Mouse (Mus musculus) forebrain, postnatal 0 days (tissue): ENCODE results near the gene Rora. TPM values are rescaled to one million over a fixed set of nuclear protein-coding genes. Genes with fewer than 3 reads are reported as not detected.

ENCODE experiments used
- ATAC-seq: fragments of 200-750 bp; cut with Nextera tagmentation; 2 replicates; pipeline ENCODE4 v1.8.0; 2017; ENCODE audit warnings: mild to moderate bottlenecking, moderate library complexity
- DNase-seq: peaks from one replicate; pipeline ENCODE4 v3.0.0-alpha.2; 2015
- H3K27ac ChIP-seq: fragments of 300-500 bp; sonication (generic); 2 replicates; pipeline ENCODE4 v1.5.1; 2014; ENCODE audit warnings: low read depth, mild to moderate bottlenecking, antibody characterized with exemption, low read length, moderate library complexity, mixed read lengths
- H3K27me3 ChIP-seq: fragments of 300-500 bp; sonication (generic); 2 replicates; pipeline ENCODE4 v1.6.1; 2014; ENCODE audit warnings: mild to moderate bottlenecking, low read length, mixed read lengths; ENCODE audit not compliant: insufficient read depth
- H3K36me3 ChIP-seq: fragments of 300-500 bp; sonication (generic); 2 replicates; pipeline ENCODE4 v1.6.1; 2014; ENCODE audit warnings: mild to moderate bottlenecking, moderate library complexity; ENCODE audit not compliant: insufficient read depth
- H3K4me1 ChIP-seq: fragments of 300-500 bp; sonication (generic); 2 replicates; pipeline ENCODE4 v1.6.1; 2014; ENCODE audit warnings: antibody characterized with exemption; ENCODE audit not compliant: insufficient read depth
- H3K4me2 ChIP-seq: fragments of 300-500 bp; sonication (generic); 2 replicates; pipeline ENCODE4 v1.6.1; 2014; ENCODE audit warnings: low read depth, mild to moderate bottlenecking, moderate library complexity
- H3K4me3 ChIP-seq: fragments of 300-500 bp; sonication (generic); 2 replicates; pipeline ENCODE4 v1.5.1; 2014; ENCODE audit warnings: low read depth, low read length, mixed read lengths
- H3K9ac ChIP-seq: fragments of 300-500 bp; sonication (generic); 2 replicates; pipeline ENCODE4 v1.6.1; 2014; ENCODE audit warnings: mild to moderate bottlenecking
- H3K9me3 ChIP-seq: fragments of 300-500 bp; sonication (generic); 2 replicates; pipeline ENCODE4 v1.6.1; 2016; ENCODE audit warnings: low read length
- CTCF ChIP-seq: sonication (generic); IDR thresholded peaks from 2 replicates; pipeline ENCODE4 v1.5.1; 2016; ENCODE audit warnings: antibody characterized with exemption, control low read depth, low read depth
- WGBS: fragments of 180-500 bp; shearing (Covaris S2); extraction: QIAGEN DNeasy Blood & Tissue Kit; methylation state at CpG from one replicate; pipeline ENCODE4 v1.1.7; 2014; 5-methylcytosine and 5-hydroxymethylcytosine counted together
- polyA plus RNA-seq: library from polyadenylated mRNA; unstranded; fragments of >200 nt; fragmentation: Nextera tagmentation; extraction: Ambion mirVana; gene quantifications from 2 replicates; pipeline ENCODE4 v1.2.1, GENCODE M21; 2015
- total RNA-seq: library from RNA; depleted of rRNA; stranded (reverse); fragments of >200 nt; gene quantifications from 2 replicates; pipeline ENCODE4 v1.2.3, GENCODE M21; 2014

Rora gene
- total and polyA plus RNA-seq, 2 experiments from 2014 or later = 9.8 to 23.9 TPM

- Histone ChIP-seq H3K9me3 (no peaks in the 10 kb centered on the region), H3K27ac (no peak overlapping the region), H3K9ac (no peak overlapping the region), H3K4me1 (no peaks in the 10 kb centered on the region), H3K27me3 (no peaks in the 10 kb centered on the region), H3K4me2 (no peak overlapping the region), H3K36me3 (no peaks in the 10 kb centered on the region), H3K4me3 (no peak overlapping the region)
- TF ChIP-seq CTCF = no peak
- 55% methylated on average over 5 of the region's 5 CpGs for WGBS
- DNase-seq (no peak), ATAC-seq (no peak)
These were observed 155.9 kb downstream of the Rora start for GRCm38 (mm10) chr9:68809536-68809935.

DNA sequence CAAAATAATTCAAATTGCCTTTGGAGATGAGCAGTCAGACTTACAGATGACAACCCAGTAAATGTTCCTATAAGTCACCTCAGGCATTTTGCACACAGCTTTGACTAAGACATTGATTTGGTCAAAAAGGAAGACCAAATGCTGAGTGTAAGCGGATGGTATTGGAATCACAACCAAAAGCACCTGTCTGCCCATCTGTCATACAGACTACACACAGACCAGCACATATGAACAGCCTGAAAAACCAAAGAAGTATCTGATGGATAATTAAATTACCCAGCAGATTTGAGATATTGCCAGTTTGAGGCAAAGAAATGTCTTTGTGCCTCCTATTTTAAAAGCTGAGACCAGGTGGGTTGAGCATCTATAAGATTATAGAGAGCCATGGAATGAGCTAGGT lies 161.1 kb downstream of the Rora start:
- H3K27me3 ChIP-seq = no peaks in the 10 kb centered on the region
- 81% methylated on average over 1 of the region's 1 CpGs for WGBS
- H3K27ac ChIP-seq = no peak overlapping the region
- H3K36me3 ChIP-seq = no peaks in the 10 kb centered on the region
- H3K4me1 ChIP-seq = no peaks in the 10 kb centered on the region
- H3K4me2 ChIP-seq = no peak overlapping the region
- no peak overlapping the region for H3K4me3 ChIP-seq
- no peak for TF ChIP-seq CTCF
- H3K9ac ChIP-seq = no peak overlapping the region
- DNase-seq (peak; percentile 25), ATAC-seq (no peak)
- H3K9me3 ChIP-seq = no peaks in the 10 kb centered on the region

- ATAC-seq = no peak
- WGBS = 90% methylated on average over 9 of the region's 9 CpGs
- DNase-seq = no peak
- no peak overlapping the region for H3K4me3 ChIP-seq
- H3K9ac ChIP-seq = no peak overlapping the region
- H3K4me1 ChIP-seq = no peaks in the 10 kb centered on the region
- H3K27ac ChIP-seq = no peak overlapping the region
- no peaks in the 10 kb centered on the region for H3K36me3 ChIP-seq
- no peaks in the 10 kb centered on the region for H3K9me3 ChIP-seq
- no peak for TF ChIP-seq CTCF
- H3K4me2 ChIP-seq = no peak overlapping the region
- no peaks in the 10 kb centered on the region for H3K27me3 ChIP-seq
These were observed 162.3 kb downstream of the Rora start for GRCm38 (mm10) chr9:68815877-68816276.

- TF ChIP-seq CTCF = no peak
- no peaks in the 10 kb centered on the region for H3K4me1 ChIP-seq
- DNase-seq (no peak), ATAC-seq (no peak)
- H3K27me3 ChIP-seq = no peaks in the 10 kb centered on the region
- no peak overlapping the region for H3K27ac ChIP-seq
- H3K9ac ChIP-seq = no peak overlapping the region
- H3K4me3 ChIP-seq = no peak overlapping the region
- H3K36me3 ChIP-seq = no peaks in the 10 kb centered on the region
- WGBS = 77% methylated on average over 4 of the region's 4 CpGs
- H3K9me3 ChIP-seq = no peaks in the 10 kb centered on the region
- H3K4me2 ChIP-seq = no peak overlapping the region
These were observed 166.4 kb downstream of the Rora start for GRCm38 (mm10) chr9:68820036-68820435.

GRCm38 (mm10) chr9:68820478-68820877 lies 166.9 kb downstream of the Rora start:
- no peak for TF ChIP-seq CTCF
- Histone ChIP-seq H3K4me2 (no peak overlapping the region), H3K9ac (no peak overlapping the region), H3K4me1 (no peaks in the 10 kb centered on the region), H3K27me3 (no peaks in the 10 kb centered on the region), H3K9me3 (no peaks in the 10 kb centered on the region), H3K4me3 (no peak overlapping the region), H3K27ac (no peak overlapping the region), H3K36me3 (no peaks in the 10 kb centered on the region)
- DNase-seq (no peak), ATAC-seq (no peak)

GRCm38 (mm10) chr9:68821388-68821787 lies 167.8 kb downstream of the Rora start:
- Histone ChIP-seq H3K9me3 (no peaks in the 10 kb centered on the region), H3K27ac (no peak overlapping the region), H3K4me1 (no peaks in the 10 kb centered on the region), H3K4me3 (no peak overlapping the region), H3K36me3 (no peaks in the 10 kb centered on the region), H3K27me3 (no peaks in the 10 kb centered on the region), H3K9ac (no peak overlapping the region), H3K4me2 (no peak overlapping the region)
- TF ChIP-seq CTCF = no peak
- DNase-seq (no peak), ATAC-seq (no peak)
- WGBS = 53% methylated on average over 1 of the region's 1 CpGs

GRCm38 (mm10) chr9:68823292-68823691 lies 169.7 kb downstream of the Rora start:
- Histone ChIP-seq H3K4me3 (no peak overlapping the region), H3K27ac (no peak overlapping the region), H3K4me1 (no peaks in the 10 kb centered on the region), H3K9me3 (no peaks in the 10 kb centered on the region), H3K4me2 (no peak overlapping the region), H3K9ac (no peak overlapping the region), H3K36me3 (no peaks in the 10 kb centered on the region), H3K27me3 (no peaks in the 10 kb centered on the region)
- peak; percentile 63 for DNase-seq
- WGBS = 65% methylated on average over 5 of the region's 5 CpGs
- ATAC-seq = no peak; the same call in 1 of the 2 replicates
- no peak for TF ChIP-seq CTCF

DNA sequence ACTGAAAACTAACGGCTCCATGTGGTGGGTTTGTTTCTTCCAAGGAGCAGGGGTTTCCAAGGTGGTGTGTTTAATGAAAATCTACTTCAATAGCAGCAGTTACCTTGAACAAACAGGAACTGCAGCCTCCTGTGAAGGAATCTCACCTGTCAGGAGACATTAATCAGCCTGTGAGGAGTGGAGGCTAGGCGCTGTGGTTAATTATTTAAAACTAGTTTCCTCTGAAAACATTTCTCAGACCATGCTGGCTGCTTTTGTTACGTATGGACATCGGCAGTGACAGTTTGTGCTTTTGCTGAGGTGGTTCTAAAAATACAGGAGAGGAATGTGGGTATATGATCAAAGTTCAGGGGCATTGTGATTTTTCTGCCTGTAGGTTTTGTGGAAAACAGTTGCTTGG lies 171.5 kb downstream of the Rora start:
- H3K9me3 ChIP-seq = no peaks in the 10 kb centered on the region
- ATAC-seq = no peak
- WGBS = 85% methylated on average over 4 of the region's 4 CpGs

More for the DNA sequence above, 171.5 kb downstream of the Rora start:
- Histone ChIP-seq H3K27ac (no peak overlapping the region), H3K4me3 (no peak overlapping the region), H3K36me3 (no peaks in the 10 kb centered on the region), H3K4me1 (no peaks in the 10 kb centered on the region), H3K9ac (no peak overlapping the region), H3K4me2 (no peak overlapping the region), H3K27me3 (no peaks in the 10 kb centered on the region)
- DNase-seq = no peak
- no peak for TF ChIP-seq CTCF
